Mouse (Mus musculus): ENCODE data around the gene Nf1.

The Nf1 gene

GRCm38 (mm10) chr11:79329585-79329984 is 9.9 kb upstream of the Nf1 start:
- no peak for DNase-seq (ENCODE audit: low spot score)

GRCm38 (mm10) chr11:79335077-79335476 is 4.4 kb upstream of the Nf1 start:
- DNase-seq (ENCODE audit: low spot score), result no peak

- no peak for DNase-seq (ENCODE audit: low spot score)
Observed at GRCm38 (mm10) chr11:79336722-79337267, 2.7 kb upstream of the Nf1 start.

- no peak for DNase-seq (ENCODE audit: low spot score)
Observed at GRCm38 (mm10) chr11:79338621-79339020, 872 bp upstream of the Nf1 start.

GRCm38 (mm10) chr11:79339808-79340781 is 602 bp downstream of the Nf1 start:
- peak; percentile 4 for DNase-seq (ENCODE audit: low spot score)

- DNase-seq (ENCODE audit: low spot score), result no peak
Observed at GRCm38 (mm10) chr11:79356995-79357394, 17.5 kb downstream of the Nf1 start.

GRCm38 (mm10) chr11:79357397-79357796 is 17.9 kb downstream of the Nf1 start:
- DNase-seq (ENCODE audit: low spot score), result no peak

- no peak for DNase-seq (ENCODE audit: low spot score)
Observed at GRCm38 (mm10) chr11:79364956-79365355, 25.5 kb downstream of the Nf1 start.

- DNase-seq (ENCODE audit: low spot score), result no peak
Observed at GRCm38 (mm10) chr11:79366284-79366683, 26.8 kb downstream of the Nf1 start.

GRCm38 (mm10) chr11:79373031-79373430 is 33.5 kb downstream of the Nf1 start:
- DNase-seq (ENCODE audit: low spot score), result no peak

GRCm38 (mm10) chr11:79398336-79398735 is 58.8 kb downstream of the Nf1 start:
- DNase-seq (ENCODE audit: low spot score), result peak; percentile 87

- DNase-seq (ENCODE audit: low spot score), result no peak
Observed at GRCm38 (mm10) chr11:79403625-79404319, 64.3 kb downstream of the Nf1 start.

- DNase-seq (ENCODE audit: low spot score), result no peak
Observed at GRCm38 (mm10) chr11:79413761-79414513, 74.4 kb downstream of the Nf1 start.

GRCm38 (mm10) chr11:79422496-79422895 is 83.0 kb downstream of the Nf1 start:
- no peak for DNase-seq (ENCODE audit: low spot score)

- DNase-seq (ENCODE audit: low spot score), result no peak
Observed at GRCm38 (mm10) chr11:79426571-79426970, 87.1 kb downstream of the Nf1 start.

GRCm38 (mm10) chr11:79427638-79428037 is 88.1 kb downstream of the Nf1 start:
- no peak for DNase-seq (ENCODE audit: low spot score)

- no peak for DNase-seq (ENCODE audit: low spot score)
Observed at GRCm38 (mm10) chr11:79435252-79435651, 95.8 kb downstream of the Nf1 start.

GRCm38 (mm10) chr11:79448361-79448760 is 108.9 kb downstream of the Nf1 start:
- no peak for DNase-seq (ENCODE audit: low spot score)

- no peak for DNase-seq (ENCODE audit: low spot score)
Observed at GRCm38 (mm10) chr11:79452966-79453365, 113.5 kb downstream of the Nf1 start.

GRCm38 (mm10) chr11:79457928-79458327 is 118.4 kb downstream of the Nf1 start:
- no peak for DNase-seq (ENCODE audit: low spot score)

GRCm38 (mm10) chr11:79459846-79460245 is 120.4 kb downstream of the Nf1 start:
- DNase-seq (ENCODE audit: low spot score), result no peak

Data from ovary, postnatal 10 days (tissue).